Mouse (Mus musculus) brain, embryonic 18.5 days (tissue): ENCODE measurements around the gene Fcgr3.

Source experiments
- DNase-seq: peaks from one replicate; pipeline ENCODE4 v3.0.0-alpha.2; 2012; ENCODE audit warnings: low read depth, low spot score

The Fcgr3 gene

GRCm38 (mm10) chr1:171011733-171012132, 53.0 kb downstream of the Fcgr3 start:
- no peak for DNase-seq

GRCm38 (mm10) chr1:171006905-171007304, 57.8 kb downstream of the Fcgr3 start:
- no peak for DNase-seq

- DNase-seq: no peak
Measured at GRCm38 (mm10) chr1:171006335-171006734, 58.4 kb downstream of the Fcgr3 start.

DNA sequence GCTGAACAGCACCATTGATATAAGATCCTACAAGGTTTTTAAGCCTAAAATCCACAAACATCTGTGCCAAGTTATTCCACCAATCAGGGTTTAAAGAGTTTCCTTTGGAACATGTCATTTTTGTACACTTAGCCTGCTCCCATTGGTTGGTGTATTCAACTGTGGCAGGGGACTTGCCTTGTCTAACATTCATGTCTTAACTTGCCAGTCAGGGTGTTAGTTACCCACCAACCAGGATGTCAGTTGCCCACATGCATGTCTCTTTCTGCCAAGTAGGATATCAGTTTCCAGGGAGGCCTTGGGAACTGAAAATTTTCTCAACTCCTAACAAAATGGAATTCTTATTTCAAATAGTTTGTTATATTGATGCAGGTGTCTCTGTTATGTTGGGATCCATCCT, 59.1 kb downstream of the Fcgr3 start:
- no peak for DNase-seq

- no peak for DNase-seq
Measured at GRCm38 (mm10) chr1:171005081-171005480, 59.7 kb downstream of the Fcgr3 start.
